Mouse (Mus musculus): Measurements from ENCODE around the gene Pla2r1. TPM values are rescaled to one million over a fixed set of nuclear protein-coding genes. Genes with fewer than 3 reads are reported as not detected.

Gene Pla2r1
- total RNA-seq, 1 experiment from 2014 or later, result not detected

GRCm38 (mm10) chr2:60377260-60377659, 175.8 kb downstream of the Pla2r1 start:
- ATAC-seq (replicated peaks in 1 of 2; ENCODE audit: insufficient read depth in 1 of 2, low FRiP score in 2 of 2, low TSS enrichment in 1 of 2, low read depth in 1 of 2, poor library complexity in 2 of 2, severe bottlenecking in 2 of 2), result no peak

- ATAC-seq (replicated peaks in 1 of 2; ENCODE audit: insufficient read depth in 1 of 2, low FRiP score in 2 of 2, low TSS enrichment in 1 of 2, low read depth in 1 of 2, poor library complexity in 2 of 2, severe bottlenecking in 2 of 2), result no peak
Observed at GRCm38 (mm10) chr2:60375608-60376107, 177.4 kb downstream of the Pla2r1 start.

- no peak for ATAC-seq (replicated peaks in 1 of 2; ENCODE audit: insufficient read depth in 1 of 2, low FRiP score in 2 of 2, low TSS enrichment in 1 of 2, low read depth in 1 of 2, poor library complexity in 2 of 2, severe bottlenecking in 2 of 2)
Observed at GRCm38 (mm10) chr2:60375126-60375525, 178.0 kb downstream of the Pla2r1 start.

GRCm38 (mm10) chr2:60370188-60370587, 182.9 kb downstream of the Pla2r1 start:
- no peak for ATAC-seq (replicated peaks in 1 of 2; ENCODE audit: insufficient read depth in 1 of 2, low FRiP score in 2 of 2, low TSS enrichment in 1 of 2, low read depth in 1 of 2, poor library complexity in 2 of 2, severe bottlenecking in 2 of 2)

GRCm38 (mm10) chr2:60369454-60369853, 183.7 kb downstream of the Pla2r1 start:
- ATAC-seq (replicated peaks in 1 of 2; ENCODE audit: insufficient read depth in 1 of 2, low FRiP score in 2 of 2, low TSS enrichment in 1 of 2, low read depth in 1 of 2, poor library complexity in 2 of 2, severe bottlenecking in 2 of 2), result no peak

- ATAC-seq (replicated peaks in 1 of 2; ENCODE audit: insufficient read depth in 1 of 2, low FRiP score in 2 of 2, low TSS enrichment in 1 of 2, low read depth in 1 of 2, poor library complexity in 2 of 2, severe bottlenecking in 2 of 2), result no peak
Observed at GRCm38 (mm10) chr2:60367871-60368270, 185.2 kb downstream of the Pla2r1 start.

Other genes starting within 250 kb of the Pla2r1 start
- 12.8 and 15.6 TPM in 2 replicates for gene Ly75, start 170.0 kb downstream of the Pla2r1 start, total RNA-seq (2017)
- not detected in 2 replicates for gene Itgb6, start 169.3 kb upstream of the Pla2r1 start, total RNA-seq (2017)